Mouse (Mus musculus) forebrain, embryonic 14.5 days (tissue): ENCODE data around the gene Acsl6. TPM values are rescaled to one million over a fixed set of nuclear protein-coding genes. Genes with fewer than 3 reads are reported as not detected.
A peak's percentile ranks its signal among the peaks of the same experiment; 100 is the strongest.
"Not testable (repeated sequence)": the region's sequence is repeated elsewhere in the genome, so short reads cannot be mapped to it uniquely, and the experiment has no call there.

Source experiments
- ATAC-seq: fragments of 200-750 bp; cut with Nextera tagmentation; 2 replicates; pipeline ENCODE4 v1.8.0; 2017; ENCODE audit warnings: mild to moderate bottlenecking, moderate library complexity
- DNase-seq: peaks from one replicate; pipeline ENCODE4 v3.0.0-alpha.2; 2015; ENCODE audit warnings: low spot score
- H3K27ac ChIP-seq: fragments of 300-500 bp; sonication (generic); 2 replicates; pipeline ENCODE4 v1.5.1; 2014; ENCODE audit warnings: low read depth, mild to moderate bottlenecking, control low read depth, low read length, moderate library complexity
- H3K27me3 ChIP-seq: fragments of 300-500 bp; sonication (generic); replicated peaks from 2 replicates; pipeline ENCODE4 v1.6.1; 2014; ENCODE audit warnings: low read length, control low read depth, mixed read lengths; ENCODE audit not compliant: control insufficient read depth, insufficient read depth
- H3K36me3 ChIP-seq: fragments of 300-500 bp; sonication (generic); 2 replicates; pipeline ENCODE4 v1.6.1; 2014; ENCODE audit warnings: low read length, control low read depth; ENCODE audit not compliant: control insufficient read depth, insufficient read depth
- H3K4me1 ChIP-seq: fragments of 300-500 bp; sonication (generic); 2 replicates; pipeline ENCODE4 v1.6.1; 2014; ENCODE audit warnings: antibody characterized with exemption, low read length, control low read depth; ENCODE audit not compliant: control insufficient read depth, insufficient read depth
- H3K4me2 ChIP-seq: fragments of 300-500 bp; sonication (generic); 2 replicates; pipeline ENCODE4 v1.6.1; 2014; ENCODE audit warnings: mild to moderate bottlenecking, control low read depth, low read length
- H3K4me3 ChIP-seq: fragments of 300-500 bp; sonication (generic); 2 replicates; pipeline ENCODE4 v1.5.1; 2014; ENCODE audit warnings: low read depth, low read length, control low read depth
- H3K9ac ChIP-seq: fragments of 300-500 bp; sonication (generic); 2 replicates; pipeline ENCODE4 v1.6.1; 2014; ENCODE audit warnings: mild to moderate bottlenecking, low read length, control low read depth, moderate library complexity
- H3K9me3 ChIP-seq: fragments of 300-500 bp; sonication (generic); replicated peaks from 2 replicates; pipeline ENCODE4 v1.6.1; 2016; ENCODE audit warnings: low read length, control low read depth, mixed read lengths; ENCODE audit not compliant: control insufficient read depth
- WGBS: fragments of 180-500 bp; shearing (Covaris S2); extraction: QIAGEN DNeasy Blood & Tissue Kit; methylation state at CpG from one replicate; pipeline ENCODE4 v1.1.7; 2014; 5-methylcytosine and 5-hydroxymethylcytosine counted together
- polyA plus RNA-seq: library from polyadenylated mRNA; unstranded; fragments of >200 nt; fragmentation: Nextera tagmentation; extraction: Ambion mirVana; gene quantifications from 2 replicates; pipeline ENCODE4 v1.2.1, GENCODE M21; 2014

The Acsl6 gene
- polyA plus RNA-seq, 1 experiment from 2014 or later = 22.1 TPM

DNA sequence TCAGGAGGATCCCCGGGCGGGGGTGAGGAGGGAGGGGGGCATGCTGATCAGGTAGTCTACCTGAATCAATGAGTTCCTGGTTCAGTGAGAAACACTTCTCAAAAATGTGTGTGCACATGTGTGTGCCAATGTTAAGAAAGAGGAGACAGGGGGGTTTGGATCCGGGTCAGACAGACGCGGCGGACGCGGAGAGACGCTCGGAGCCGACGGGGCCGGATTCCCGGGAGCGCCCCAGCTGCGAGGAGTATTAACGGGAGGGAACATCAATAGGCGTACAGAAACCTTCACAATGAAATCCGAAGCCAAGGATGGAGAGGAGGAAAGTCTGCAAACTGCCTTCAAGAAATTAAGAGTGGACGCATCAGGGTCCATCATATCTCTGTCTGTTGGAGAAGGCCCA is 97.2 kb downstream of the Acsl6 start:
- not testable (repeated sequence) for H3K27me3 ChIP-seq, H3K9ac ChIP-seq, DNase-seq, H3K4me1 ChIP-seq, H3K9me3 ChIP-seq, H3K4me2 ChIP-seq, H3K36me3 ChIP-seq, ATAC-seq, H3K27ac ChIP-seq, H3K4me3 ChIP-seq
- 94% methylated on average over 20 of the region's 20 CpGs for WGBS

DNA sequence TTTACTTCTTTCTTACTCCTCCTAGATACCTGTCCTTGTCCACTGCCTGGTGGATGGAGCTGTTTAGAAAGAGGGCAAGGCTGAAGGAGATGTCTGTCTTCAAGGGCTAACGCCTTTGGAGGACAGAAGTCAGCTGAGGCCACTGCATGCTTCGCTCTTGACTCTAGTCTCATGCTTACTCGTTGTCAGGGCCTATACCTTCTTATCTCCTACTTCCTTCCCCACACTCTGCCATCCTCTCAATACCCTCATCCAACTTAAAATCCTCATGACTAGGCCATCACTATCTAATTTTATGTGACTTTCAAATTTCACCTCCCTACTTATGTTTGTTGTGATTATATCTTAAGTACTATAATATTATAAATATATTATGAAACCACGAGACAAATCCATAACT is 101.3 kb downstream of the Acsl6 start:
- 88% methylated on average over 4 of the region's 4 CpGs for WGBS
- no peaks in the 10 kb centered on the region for H3K4me1 ChIP-seq
- no peaks in the 10 kb centered on the region for H3K27me3 ChIP-seq
- H3K36me3 ChIP-seq = no peaks in the 10 kb centered on the region
- H3K9me3 ChIP-seq = no peaks in the 10 kb centered on the region
- DNase-seq = no peak
- no peak overlapping the region for H3K4me2 ChIP-seq
- H3K4me3 ChIP-seq = no peak overlapping the region
- H3K27ac ChIP-seq = no peak overlapping the region
- ATAC-seq = no peak
- H3K9ac ChIP-seq = no peak overlapping the region

DNA sequence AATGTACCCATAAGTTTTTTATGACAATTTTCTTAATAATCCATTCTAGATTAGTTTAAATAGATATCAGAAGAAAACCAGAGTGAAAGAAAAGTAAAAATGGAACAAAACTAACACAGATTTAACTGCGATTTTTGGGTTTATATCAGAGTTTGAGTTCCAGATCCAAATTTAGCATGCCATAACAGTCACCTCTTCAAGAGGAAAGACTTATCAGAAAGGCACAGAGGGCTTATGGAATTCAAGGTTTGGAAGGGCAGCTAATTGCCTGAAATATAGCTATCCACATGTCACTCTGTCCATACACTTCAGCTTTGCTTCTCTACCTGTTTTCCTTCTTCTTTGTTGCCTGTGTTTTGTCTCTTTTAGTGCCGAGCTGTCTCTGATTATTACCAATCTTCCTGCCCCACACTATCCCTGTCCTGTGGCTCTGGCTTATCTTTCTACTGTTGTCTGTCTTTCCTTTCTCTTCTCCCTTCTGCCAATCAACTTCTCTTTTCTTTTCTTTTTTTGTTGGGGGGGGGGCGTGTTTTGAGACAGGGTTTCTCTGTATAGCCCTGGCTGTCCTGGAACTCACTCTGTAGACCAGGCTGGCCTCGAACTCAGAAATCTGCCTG is 103.4 kb downstream of the Acsl6 start:
- Histone ChIP-seq H3K27ac (no peak overlapping the region), H3K27me3 (no peaks in the 10 kb centered on the region), H3K4me1 (no peaks in the 10 kb centered on the region), H3K4me3 (no peak overlapping the region), H3K4me2 (no peak overlapping the region), H3K36me3 (no peaks in the 10 kb centered on the region), H3K9me3 (no peaks in the 10 kb centered on the region), H3K9ac (no peak overlapping the region)
- WGBS = 88% methylated on average over 4 of the region's 4 CpGs
- DNase-seq = no peak
- ATAC-seq = no peak

DNA sequence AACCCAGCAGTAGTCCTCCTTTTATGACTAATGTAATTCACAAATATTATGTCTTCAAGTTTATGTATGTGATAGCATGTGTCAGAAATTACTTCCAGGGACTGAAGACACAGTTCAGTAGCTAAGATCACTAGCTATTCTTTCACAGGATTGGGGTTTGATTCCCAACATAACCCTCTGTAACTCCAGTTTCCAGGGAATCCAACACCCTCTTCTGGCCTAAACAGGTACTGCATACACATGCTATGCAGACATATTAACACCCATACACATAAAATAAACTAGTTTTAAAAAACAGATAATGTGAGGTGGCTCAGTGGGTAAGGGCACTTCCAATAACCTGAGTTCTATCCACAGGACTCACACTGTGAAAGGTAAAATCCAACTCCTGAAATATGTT is 107.0 kb downstream of the Acsl6 start:
- ATAC-seq = no peak
- no peak for DNase-seq
- no peaks in the 10 kb centered on the region for H3K9me3 ChIP-seq
- no peaks in the 10 kb centered on the region for H3K36me3 ChIP-seq
- H3K27ac ChIP-seq = no peak overlapping the region
- H3K9ac ChIP-seq = no peak overlapping the region
- H3K4me2 ChIP-seq = no peak overlapping the region
- no peaks in the 10 kb centered on the region for H3K27me3 ChIP-seq
- no peaks in the 10 kb centered on the region for H3K4me1 ChIP-seq
- H3K4me3 ChIP-seq = no peak overlapping the region

GRCm38 (mm10) chr11:54413017-54413416 is 109.4 kb downstream of the Acsl6 start:
- Histone ChIP-seq H3K27me3 (no peaks in the 10 kb centered on the region), H3K9ac (no peak overlapping the region), H3K4me1 (no peaks in the 10 kb centered on the region), H3K36me3 (no peaks in the 10 kb centered on the region), H3K9me3 (no peaks in the 10 kb centered on the region), H3K27ac (no peak overlapping the region), H3K4me3 (no peak overlapping the region), H3K4me2 (no peak overlapping the region)
- WGBS = 51% methylated on average over 6 of the region's 6 CpGs
- ATAC-seq (no peak; the same call in 1 of the 2 replicates), DNase-seq (peak; percentile 29)

Other genes starting within 250 kb of the Acsl6 start
- 39.3 and 44.8 TPM in 2 replicates for gene Pdlim4, start 234.8 kb upstream of the Acsl6 start, polyA plus RNA-seq
- gene P4ha2, start 203.7 kb upstream of the Acsl6 start, polyA plus RNA-seq = 4.9 and 7.2 TPM in 2 replicates
- not detected in 2 replicates for gene Csf2, start 54.1 kb upstream of the Acsl6 start, polyA plus RNA-seq
- gene Il3, start 36.5 kb upstream of the Acsl6 start, polyA plus RNA-seq = not detected in 2 replicates
- not detected in 2 replicates for gene Meikin, start 66.9 kb downstream of the Acsl6 start, polyA plus RNA-seq
- 13.0 and 15.1 TPM in 2 replicates for gene Fnip1, start 134.4 kb downstream of the Acsl6 start, polyA plus RNA-seq
- 21.1 and 27.5 TPM in 2 replicates for gene Rapgef6, start 219.0 kb downstream of the Acsl6 start, polyA plus RNA-seq